Mouse (Mus musculus): Measurements from ENCODE around the gene Hdac9. TPM values are rescaled to one million over a fixed set of nuclear protein-coding genes. Genes with fewer than 3 reads are reported as not detected.
"Not testable (repeated sequence)": the region's sequence is repeated elsewhere in the genome, so short reads cannot be mapped to it uniquely, and the experiment has no call there.

Hdac9 gene
- polyA plus RNA-seq, 1 experiment from 2014 or later: 3.2 TPM

- no peaks in the 10 kb centered on the region for H3K36me3 ChIP-seq (ENCODE audit: control insufficient read depth, insufficient read depth, low read length)
- H3K4me2 ChIP-seq (ENCODE audit: low read depth, low read length): no peak overlapping the region
- no peaks in the 10 kb centered on the region for H3K9me3 ChIP-seq (ENCODE audit: control insufficient read depth, low read length)
- H3K27ac ChIP-seq (ENCODE audit: low read length): no peak overlapping the region
- H3K27me3 ChIP-seq (replicated peaks; ENCODE audit: control insufficient read depth, insufficient read depth, low read length): no peaks in the 10 kb centered on the region
- 74% methylated on average over 10 of the region's 10 CpGs for WGBS
- no peak overlapping the region for H3K4me3 ChIP-seq (ENCODE audit: low read length)
- no peak overlapping the region for H3K9ac ChIP-seq (ENCODE audit: low read depth, low read length)
- no peaks in the 10 kb centered on the region for H3K4me1 ChIP-seq (ENCODE audit: control insufficient read depth, insufficient read depth, low read length)
- ATAC-seq: no peak
Measured at GRCm38 (mm10) chr12:34472949-34473651, 443.8 kb downstream of the Hdac9 start.

DNA sequence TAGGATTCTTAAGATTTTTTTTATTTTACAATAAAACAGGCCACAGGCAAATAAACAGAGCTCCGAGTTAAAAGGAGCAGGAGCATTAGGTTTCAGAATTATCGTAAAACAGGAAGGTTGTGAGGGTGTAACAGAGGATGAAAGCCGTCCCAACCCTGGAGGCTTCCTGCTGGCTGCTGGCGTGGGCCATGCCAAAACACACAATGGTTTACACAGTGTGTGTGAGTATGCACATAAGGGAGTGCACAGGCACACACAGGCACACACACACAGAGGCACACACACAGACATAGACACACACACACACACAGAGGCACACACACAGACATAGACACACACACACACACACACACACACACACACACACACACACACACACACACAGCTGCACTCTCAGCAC, 444.4 kb downstream of the Hdac9 start:
- Histone ChIP-seq H3K4me1 (ENCODE audit: control insufficient read depth, insufficient read depth, low read length) (no peaks in the 10 kb centered on the region), H3K27ac (ENCODE audit: low read length) (no peak overlapping the region), H3K27me3 (replicated peaks; ENCODE audit: control insufficient read depth, insufficient read depth, low read length) (no peaks in the 10 kb centered on the region), H3K9me3 (ENCODE audit: control insufficient read depth, low read length) (no peaks in the 10 kb centered on the region), H3K4me3 (ENCODE audit: low read length) (no peak overlapping the region), H3K36me3 (ENCODE audit: control insufficient read depth, insufficient read depth, low read length) (no peaks in the 10 kb centered on the region), H3K9ac (ENCODE audit: low read depth, low read length) (no peak overlapping the region), H3K4me2 (ENCODE audit: low read depth, low read length) (no peak overlapping the region)
- 45% methylated on average over 4 of the region's 4 CpGs for WGBS
- no peak for ATAC-seq

- no peak for ATAC-seq
- H3K4me2 ChIP-seq (ENCODE audit: low read depth, low read length): no peak overlapping the region
- no peaks in the 10 kb centered on the region for H3K4me1 ChIP-seq (ENCODE audit: control insufficient read depth, insufficient read depth, low read length)
- no peaks in the 10 kb centered on the region for H3K9me3 ChIP-seq (ENCODE audit: control insufficient read depth, low read length)
- H3K9ac ChIP-seq (ENCODE audit: low read depth, low read length): no peak overlapping the region
- H3K27me3 ChIP-seq (replicated peaks; ENCODE audit: control insufficient read depth, insufficient read depth, low read length): no peaks in the 10 kb centered on the region
- no peak overlapping the region for H3K27ac ChIP-seq (ENCODE audit: low read length)
- H3K36me3 ChIP-seq (ENCODE audit: control insufficient read depth, insufficient read depth, low read length): no peaks in the 10 kb centered on the region
- 52% methylated on average over 1 of the region's 1 CpGs for WGBS
- no peak overlapping the region for H3K4me3 ChIP-seq (ENCODE audit: low read length)
Measured at GRCm38 (mm10) chr12:34461728-34462127, 455.2 kb downstream of the Hdac9 start.

- WGBS: 85% methylated on average over 5 of the region's 5 CpGs
Measured at GRCm38 (mm10) chr12:34452643-34453042, 464.3 kb downstream of the Hdac9 start.

GRCm38 (mm10) chr12:34451198-34451597, 465.7 kb downstream of the Hdac9 start:
- 57% methylated on average over 2 of the region's 2 CpGs for WGBS

More at GRCm38 (mm10) chr12:34452643-34453042, 464.3 kb downstream of the Hdac9 start:
- Histone ChIP-seq H3K27me3 (replicated peaks; ENCODE audit: control insufficient read depth, insufficient read depth, low read length) (no peaks in the 10 kb centered on the region), H3K27ac (ENCODE audit: low read length) (no peak overlapping the region), H3K4me2 (ENCODE audit: low read depth, low read length) (no peak overlapping the region), H3K9ac (ENCODE audit: low read depth, low read length) (no peak overlapping the region), H3K4me3 (ENCODE audit: low read length) (no peak overlapping the region), H3K36me3 (ENCODE audit: control insufficient read depth, insufficient read depth, low read length) (no peaks in the 10 kb centered on the region), H3K9me3 (ENCODE audit: control insufficient read depth, low read length) (no peaks in the 10 kb centered on the region), H3K4me1 (ENCODE audit: control insufficient read depth, insufficient read depth, low read length) (no peaks in the 10 kb centered on the region)
- ATAC-seq: no peak

DNA sequence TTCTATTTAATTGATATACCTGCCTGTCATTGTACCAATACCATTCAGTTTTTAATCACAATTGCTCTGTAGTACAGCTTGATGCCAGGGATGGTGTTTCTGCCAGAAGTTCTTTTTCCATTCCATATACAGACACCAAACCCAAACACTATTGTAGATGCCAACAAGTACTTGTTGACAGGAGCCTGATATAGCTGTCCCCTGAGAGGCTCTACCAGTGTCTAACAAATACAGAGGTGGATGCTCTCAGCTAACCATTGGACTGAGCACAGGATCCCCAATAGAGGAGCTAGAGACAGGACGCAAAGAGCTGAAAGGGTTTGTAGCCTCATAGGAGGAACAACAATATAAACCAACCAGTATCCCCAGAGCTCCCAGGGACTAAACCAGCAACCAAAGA, 472.2 kb downstream of the Hdac9 start:
- not testable (repeated sequence) for H3K4me3 ChIP-seq (ENCODE audit: low read length); H3K9me3 ChIP-seq (ENCODE audit: control insufficient read depth, low read length); H3K9ac ChIP-seq (ENCODE audit: low read depth, low read length); ATAC-seq; H3K4me1 ChIP-seq (ENCODE audit: control insufficient read depth, insufficient read depth, low read length); H3K27ac ChIP-seq (ENCODE audit: low read length); H3K27me3 ChIP-seq (replicated peaks; ENCODE audit: control insufficient read depth, insufficient read depth, low read length); H3K36me3 ChIP-seq (ENCODE audit: control insufficient read depth, insufficient read depth, low read length); H3K4me2 ChIP-seq (ENCODE audit: low read depth, low read length)
- WGBS: 100% methylated on average over 1 of the region's 1 CpGs

More at GRCm38 (mm10) chr12:34451198-34451597, 465.7 kb downstream of the Hdac9 start:
- no peaks in the 10 kb centered on the region for H3K27me3 ChIP-seq (replicated peaks; ENCODE audit: control insufficient read depth, insufficient read depth, low read length)
- H3K9me3 ChIP-seq (ENCODE audit: control insufficient read depth, low read length): no peaks in the 10 kb centered on the region
- H3K4me1 ChIP-seq (ENCODE audit: control insufficient read depth, insufficient read depth, low read length): no peaks in the 10 kb centered on the region
- H3K4me3 ChIP-seq (ENCODE audit: low read length): no peak overlapping the region
- no peaks in the 10 kb centered on the region for H3K36me3 ChIP-seq (ENCODE audit: control insufficient read depth, insufficient read depth, low read length)
- H3K9ac ChIP-seq (ENCODE audit: low read depth, low read length): no peak overlapping the region
- H3K4me2 ChIP-seq (ENCODE audit: low read depth, low read length): no peak overlapping the region
- H3K27ac ChIP-seq (ENCODE audit: low read length): no peak overlapping the region
- ATAC-seq: no peak

DNA sequence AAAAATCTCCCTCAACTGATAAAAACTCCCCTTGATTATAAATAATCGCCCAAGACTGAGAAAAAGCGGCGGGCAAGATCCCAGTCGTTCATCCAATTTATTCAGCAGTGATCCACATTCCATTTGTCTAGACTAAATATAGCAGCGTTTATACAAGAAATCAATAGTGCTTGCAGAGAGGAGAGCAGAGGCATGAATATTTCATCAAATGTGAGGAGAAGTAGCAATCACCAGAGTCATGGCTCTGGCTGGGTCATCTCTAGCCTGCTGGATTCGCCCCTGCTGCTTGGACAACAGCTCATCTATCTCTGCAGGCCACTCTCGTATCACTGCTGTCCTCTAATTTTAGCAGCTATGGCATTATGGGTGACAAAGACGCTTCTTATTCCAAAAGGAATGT, 476.0 kb downstream of the Hdac9 start:
- H3K36me3 ChIP-seq (ENCODE audit: control insufficient read depth, insufficient read depth, low read length): no peaks in the 10 kb centered on the region
- no peaks in the 10 kb centered on the region for H3K4me1 ChIP-seq (ENCODE audit: control insufficient read depth, insufficient read depth, low read length)
- H3K27ac ChIP-seq (ENCODE audit: low read length): no peak overlapping the region
- no peak overlapping the region for H3K4me3 ChIP-seq (ENCODE audit: low read length)
- no peak for ATAC-seq
- no peak overlapping the region for H3K9ac ChIP-seq (ENCODE audit: low read depth, low read length)
- H3K27me3 ChIP-seq (replicated peaks; ENCODE audit: control insufficient read depth, insufficient read depth, low read length): no peaks in the 10 kb centered on the region
- WGBS: 47% methylated on average over 8 of the region's 8 CpGs
- no peak overlapping the region for H3K4me2 ChIP-seq (ENCODE audit: low read depth, low read length)
- no peaks in the 10 kb centered on the region for H3K9me3 ChIP-seq (ENCODE audit: control insufficient read depth, low read length)

- Histone ChIP-seq H3K4me1 (ENCODE audit: control insufficient read depth, insufficient read depth, low read length) (no peaks in the 10 kb centered on the region), H3K36me3 (ENCODE audit: control insufficient read depth, insufficient read depth, low read length) (no peaks in the 10 kb centered on the region), H3K4me3 (ENCODE audit: low read length) (no peak overlapping the region), H3K9ac (ENCODE audit: low read depth, low read length) (no peak overlapping the region), H3K27me3 (replicated peaks; ENCODE audit: control insufficient read depth, insufficient read depth, low read length) (no peaks in the 10 kb centered on the region), H3K4me2 (ENCODE audit: low read depth, low read length) (no peak overlapping the region), H3K27ac (ENCODE audit: low read length) (no peak overlapping the region), H3K9me3 (ENCODE audit: control insufficient read depth, low read length) (no peaks in the 10 kb centered on the region)
- ATAC-seq: no peak
- WGBS: 51% methylated on average over 6 of the region's 6 CpGs
Measured at GRCm38 (mm10) chr12:34432919-34433318, 484.0 kb downstream of the Hdac9 start.

GRCm38 (mm10) chr12:34432461-34432860, 484.4 kb downstream of the Hdac9 start:
- 33% methylated on average over 5 of the region's 5 CpGs for WGBS
- H3K4me2 ChIP-seq (ENCODE audit: low read depth, low read length): no peak overlapping the region
- H3K9ac ChIP-seq (ENCODE audit: low read depth, low read length): no peak overlapping the region
- no peaks in the 10 kb centered on the region for H3K4me1 ChIP-seq (ENCODE audit: control insufficient read depth, insufficient read depth, low read length)
- peak; percentile 77; the same call in 1 of the 2 replicates for ATAC-seq
- no peaks in the 10 kb centered on the region for H3K36me3 ChIP-seq (ENCODE audit: control insufficient read depth, insufficient read depth, low read length)
- no peaks in the 10 kb centered on the region for H3K27me3 ChIP-seq (replicated peaks; ENCODE audit: control insufficient read depth, insufficient read depth, low read length)
- H3K27ac ChIP-seq (ENCODE audit: low read length): no peak overlapping the region
- H3K4me3 ChIP-seq (ENCODE audit: low read length): no peak overlapping the region
- no peaks in the 10 kb centered on the region for H3K9me3 ChIP-seq (ENCODE audit: control insufficient read depth, low read length)

- H3K9ac ChIP-seq (ENCODE audit: low read depth, low read length): no peak overlapping the region
- no peak overlapping the region for H3K27ac ChIP-seq (ENCODE audit: low read length)
- H3K4me2 ChIP-seq (ENCODE audit: low read depth, low read length): no peak overlapping the region
- no peak overlapping the region for H3K4me3 ChIP-seq (ENCODE audit: low read length)
- no peaks in the 10 kb centered on the region for H3K9me3 ChIP-seq (ENCODE audit: control insufficient read depth, low read length)
- 81% methylated on average over 5 of the region's 5 CpGs for WGBS
- H3K4me1 ChIP-seq (ENCODE audit: control insufficient read depth, insufficient read depth, low read length): no peaks in the 10 kb centered on the region
- ATAC-seq: no peak
- no peaks in the 10 kb centered on the region for H3K27me3 ChIP-seq (replicated peaks; ENCODE audit: control insufficient read depth, insufficient read depth, low read length)
- no peaks in the 10 kb centered on the region for H3K36me3 ChIP-seq (ENCODE audit: control insufficient read depth, insufficient read depth, low read length)
Measured at GRCm38 (mm10) chr12:34431832-34432231, 485.1 kb downstream of the Hdac9 start.

Measured in intestine, embryonic 16.5 days (tissue).